Mouse (Mus musculus) midbrain, embryonic 14.5 days (tissue): ENCODE data around the gene Klf16. TPM values are rescaled to one million over a fixed set of nuclear protein-coding genes. Genes with fewer than 3 reads are reported as not detected.
A peak's percentile ranks its signal among the peaks of the same experiment; 100 is the strongest.

Experiments used
- ATAC-seq: fragments of 200-750 bp; cut with Nextera tagmentation; 2 replicates; pipeline ENCODE4 v1.8.0; 2017; ENCODE audit warnings: moderate number of reproducible peaks, moderate library complexity; ENCODE audit not compliant: low FRiP score, low TSS enrichment
- DNase-seq: peaks from one replicate; pipeline ENCODE4 v3.0.0-alpha.2; 2015
- H3K27ac ChIP-seq: fragments of 300-500 bp; sonication (generic); replicated peaks from 2 replicates; pipeline ENCODE4 v1.5.1; 2014; ENCODE audit warnings: mild to moderate bottlenecking, low read depth, low read length, moderate library complexity
- H3K27me3 ChIP-seq: fragments of 300-500 bp; sonication (generic); 2 replicates; pipeline ENCODE4 v1.6.1; 2014; ENCODE audit warnings: low read length, control low read depth, mixed read lengths; ENCODE audit not compliant: control insufficient read depth, insufficient read depth
- H3K36me3 ChIP-seq: fragments of 300-500 bp; sonication (generic); 2 replicates; pipeline ENCODE4 v1.6.1; 2014; ENCODE audit warnings: low read length, control low read depth; ENCODE audit not compliant: control insufficient read depth, insufficient read depth
- H3K4me1 ChIP-seq: fragments of 300-500 bp; sonication (generic); 2 replicates; pipeline ENCODE4 v1.6.1; 2014; ENCODE audit warnings: mild to moderate bottlenecking, antibody characterized with exemption, low read length, control low read depth; ENCODE audit not compliant: control insufficient read depth, insufficient read depth
- H3K4me2 ChIP-seq: fragments of 300-500 bp; sonication (generic); 2 replicates; pipeline ENCODE4 v1.6.1; 2014; ENCODE audit warnings: mild to moderate bottlenecking, low read length, moderate library complexity
- H3K4me3 ChIP-seq: fragments of 300-500 bp; sonication (generic); replicated peaks from 2 replicates; pipeline ENCODE4 v1.5.1; 2014; ENCODE audit warnings: low read depth, low read length
- H3K9ac ChIP-seq: fragments of 300-500 bp; sonication (generic); replicated peaks from 2 replicates; pipeline ENCODE4 v1.6.1; 2014; ENCODE audit warnings: mild to moderate bottlenecking, low read length, moderate library complexity
- H3K9me3 ChIP-seq: fragments of 300-500 bp; sonication (generic); 2 replicates; pipeline ENCODE4 v1.6.1; 2016; ENCODE audit warnings: low read length, control low read depth, mixed read lengths; ENCODE audit not compliant: control insufficient read depth
- WGBS: fragments of 180-500 bp; shearing (Covaris S2); extraction: QIAGEN DNeasy Blood & Tissue Kit; methylation state at CpG from one replicate; pipeline ENCODE4 v1.1.7; 2014; 5-methylcytosine and 5-hydroxymethylcytosine counted together
- polyA plus RNA-seq: library from polyadenylated mRNA; unstranded; fragments of >200 nt; fragmentation: Nextera tagmentation; extraction: Ambion mirVana; gene quantifications from 2 replicates; pipeline ENCODE4 v1.2.1, GENCODE M21; 2014

The Klf16 gene
- polyA plus RNA-seq, 1 experiment from 2014 or later: 5.0 TPM

DNA sequence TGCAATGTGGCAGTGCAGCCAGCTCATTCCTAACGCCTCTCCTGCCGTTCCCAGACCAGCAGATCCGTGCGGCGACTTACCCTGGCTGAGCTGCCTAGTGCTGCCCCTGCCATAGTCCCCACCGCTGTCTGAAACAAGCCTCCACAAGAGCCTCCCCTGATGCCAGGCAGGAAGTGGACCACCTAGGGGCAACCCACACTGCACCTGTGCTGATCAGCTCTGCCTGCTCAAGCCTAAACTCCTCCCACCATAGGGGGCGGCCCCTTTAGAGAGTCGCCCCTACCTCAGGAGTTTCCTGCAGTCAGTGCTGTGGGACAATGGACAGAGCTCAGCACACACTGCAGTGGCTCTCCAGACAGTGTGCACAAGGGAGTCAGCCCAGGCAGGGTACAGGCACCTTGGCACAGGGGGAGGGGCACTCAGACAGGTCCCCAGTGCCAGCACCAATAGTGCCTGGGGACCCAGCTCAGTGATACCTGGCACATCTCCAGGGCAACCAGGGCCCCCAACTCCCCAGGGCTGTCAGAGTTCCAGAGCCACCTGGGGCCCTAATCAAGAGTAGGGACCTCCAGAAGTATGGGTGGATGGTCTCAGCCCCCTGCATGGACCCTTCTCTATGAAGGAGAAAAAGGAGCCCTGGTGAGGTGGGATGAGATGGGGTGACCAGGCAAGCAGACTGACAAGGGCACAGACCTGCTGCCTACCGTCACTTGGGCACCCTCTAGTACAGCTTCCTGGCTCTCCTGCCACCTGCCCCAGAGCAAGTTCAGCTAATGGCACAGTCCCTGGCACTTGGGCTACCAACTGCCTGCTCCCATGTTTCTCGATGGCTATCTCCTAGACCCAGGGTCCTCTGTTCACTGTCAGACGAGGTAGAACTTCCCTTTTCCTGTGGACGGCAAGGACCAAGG, 7.8 kb upstream of the Klf16 start:
- Histone ChIP-seq H3K4me2 (no peak overlapping the region), H3K4me1 (peaks cover 18% of the 10 kb centered on the region), H3K27ac (no peak overlapping the region), H3K36me3 (peaks cover 29% of the 10 kb centered on the region), H3K4me3 (no peak overlapping the region), H3K27me3 (no peaks in the 10 kb centered on the region), H3K9me3 (no peaks in the 10 kb centered on the region), H3K9ac (no peak overlapping the region)
- 75% methylated on average over 12 of the region's 12 CpGs for WGBS
- ATAC-seq (no peak), DNase-seq (no peak)

DNA sequence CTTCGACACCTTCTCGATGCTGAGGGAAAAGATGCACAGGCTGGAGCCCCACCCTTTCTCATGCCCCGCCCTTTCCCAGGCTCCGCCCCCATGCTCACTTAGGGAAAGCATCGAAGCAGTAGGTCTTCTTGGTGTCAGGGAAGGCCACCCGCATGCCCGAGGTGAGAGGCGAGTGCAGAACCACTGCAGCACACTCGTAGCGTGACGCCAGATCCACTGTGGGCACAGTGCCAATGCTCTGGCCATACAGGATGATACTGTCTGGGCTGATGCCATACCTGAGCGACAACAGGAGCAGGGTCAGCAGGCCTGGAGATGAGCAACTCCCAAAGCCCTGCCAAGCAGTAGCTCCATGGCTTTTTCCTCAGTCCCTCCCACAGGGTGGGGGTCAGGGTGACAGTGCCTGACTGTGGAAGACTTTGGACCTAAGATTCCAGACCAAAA, 6.9 kb upstream of the Klf16 start:
- Histone ChIP-seq H3K4me1 (peaks cover 13% of the 10 kb centered on the region), H3K4me3 (no peak overlapping the region), H3K9me3 (no peaks in the 10 kb centered on the region), H3K4me2 (no peak overlapping the region), H3K36me3 (peaks cover 29% of the 10 kb centered on the region), H3K27me3 (no peaks in the 10 kb centered on the region), H3K27ac (no peak overlapping the region), H3K9ac (no peak overlapping the region)
- DNase-seq (no peak), ATAC-seq (no peak)
- WGBS: 62% methylated on average over 12 of the region's 12 CpGs

DNA sequence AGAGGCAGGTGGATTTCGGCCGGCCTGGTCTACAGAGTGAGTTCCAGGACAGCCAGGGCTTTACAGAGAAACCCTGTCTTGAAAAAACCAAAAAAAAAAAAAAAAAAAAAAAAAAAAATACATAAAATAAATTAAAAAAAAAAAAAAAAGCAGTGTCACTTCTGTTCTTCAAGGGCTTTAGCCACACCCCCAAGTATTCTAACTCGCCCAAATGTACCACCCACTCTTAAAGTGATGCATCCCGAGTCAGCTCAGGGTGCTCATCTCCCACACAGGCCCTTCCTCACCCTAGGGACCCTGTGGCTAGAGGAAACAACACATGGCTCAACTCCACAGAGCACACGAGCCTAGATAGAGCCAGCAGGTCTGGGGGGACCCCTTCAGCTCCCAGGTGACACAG, 5.9 kb upstream of the Klf16 start:
- H3K4me2 ChIP-seq: no peak overlapping the region
- peaks cover 8% of the 10 kb centered on the region; the same call in 1 of the 2 replicates for H3K4me1 ChIP-seq
- ATAC-seq (no peak), DNase-seq (no peak)
- H3K27me3 ChIP-seq: no peaks in the 10 kb centered on the region
- H3K4me3 ChIP-seq: no peak overlapping the region
- no peaks in the 10 kb centered on the region for H3K9me3 ChIP-seq
- no peak overlapping the region for H3K9ac ChIP-seq
- H3K36me3 ChIP-seq: peaks cover 29% of the 10 kb centered on the region
- H3K27ac ChIP-seq: no peak overlapping the region
- WGBS: 89% methylated on average over 5 of the region's 5 CpGs

DNA sequence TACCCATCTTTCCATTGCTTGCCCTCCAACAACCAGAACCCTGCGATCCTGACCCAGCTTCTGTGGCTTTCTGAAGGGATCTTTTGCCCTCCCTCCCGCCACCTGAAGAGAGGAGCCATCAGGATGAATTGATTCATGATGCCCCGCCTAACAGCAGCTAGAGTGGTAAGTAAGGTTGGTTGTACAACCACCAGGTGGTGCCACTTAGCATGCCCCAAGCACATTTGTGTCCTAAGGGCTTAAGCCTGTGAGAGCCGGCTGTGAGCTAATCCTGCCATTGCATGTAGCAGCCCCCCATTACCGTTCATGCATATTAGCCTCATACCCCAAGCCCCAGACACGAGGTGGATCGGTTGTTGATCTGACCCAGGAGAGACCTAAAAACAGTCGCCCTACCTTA, 1.8 kb upstream of the Klf16 start:
- Histone ChIP-seq H3K4me1 (peaks cover 30% of the 10 kb centered on the region), H3K9ac (no peak overlapping the region), H3K4me2 (no peak overlapping the region), H3K27me3 (no peaks in the 10 kb centered on the region), H3K36me3 (peaks cover 10% of the 10 kb centered on the region), H3K4me3 (no peak overlapping the region), H3K27ac (no peak overlapping the region), H3K9me3 (no peaks in the 10 kb centered on the region)
- WGBS: 6% methylated on average over 8 of the region's 8 CpGs
- no peak for ATAC-seq
- DNase-seq: peak; percentile 71

DNA sequence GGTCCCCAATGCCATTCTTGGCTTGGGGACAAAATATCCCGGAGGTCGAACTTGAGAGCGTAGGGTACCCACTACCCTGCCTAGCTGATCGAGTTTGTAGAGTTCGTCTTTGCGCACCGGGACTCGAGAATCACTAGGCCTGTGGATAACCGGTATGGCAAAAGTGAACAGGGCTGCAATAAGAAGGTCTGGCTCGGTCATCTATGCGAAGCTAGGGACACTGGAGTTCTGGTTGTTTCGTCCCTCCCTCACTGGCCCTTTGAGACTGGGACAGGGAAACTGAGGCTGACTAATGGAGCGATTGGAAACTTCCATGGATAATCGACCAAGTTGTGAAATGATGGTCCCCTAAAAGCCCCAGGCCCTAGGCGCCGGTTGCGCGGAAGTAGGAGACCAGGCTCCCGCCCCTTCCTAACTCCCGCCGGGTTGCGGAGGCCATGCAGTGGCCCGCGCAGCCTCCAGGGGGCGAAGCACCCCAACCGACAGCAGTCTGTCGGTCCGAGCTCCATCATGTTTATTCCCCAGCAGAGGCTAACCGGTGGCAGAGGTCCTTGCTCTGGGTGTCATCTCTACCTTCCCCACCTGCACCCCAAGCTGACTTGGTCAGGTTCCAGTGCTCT, 1.1 kb upstream of the Klf16 start:
- Histone ChIP-seq H3K4me3 (peak overlapping the region; percentile 80), H3K27ac (peak overlapping the region; percentile 81), H3K4me2 (peak overlapping the region; percentile 91), H3K27me3 (no peaks in the 10 kb centered on the region), H3K4me1 (peaks cover 30% of the 10 kb centered on the region), H3K9me3 (no peaks in the 10 kb centered on the region), H3K36me3 (peaks cover 4% of the 10 kb centered on the region), H3K9ac (peak overlapping the region; percentile 71; the same call in 1 of the 2 replicates)
- ATAC-seq: peak; percentile 4; the same call in 1 of the 2 replicates
- WGBS: under 1% methylated on average over 29 of the region's 29 CpGs
- peak; percentile 79 for DNase-seq

DNA sequence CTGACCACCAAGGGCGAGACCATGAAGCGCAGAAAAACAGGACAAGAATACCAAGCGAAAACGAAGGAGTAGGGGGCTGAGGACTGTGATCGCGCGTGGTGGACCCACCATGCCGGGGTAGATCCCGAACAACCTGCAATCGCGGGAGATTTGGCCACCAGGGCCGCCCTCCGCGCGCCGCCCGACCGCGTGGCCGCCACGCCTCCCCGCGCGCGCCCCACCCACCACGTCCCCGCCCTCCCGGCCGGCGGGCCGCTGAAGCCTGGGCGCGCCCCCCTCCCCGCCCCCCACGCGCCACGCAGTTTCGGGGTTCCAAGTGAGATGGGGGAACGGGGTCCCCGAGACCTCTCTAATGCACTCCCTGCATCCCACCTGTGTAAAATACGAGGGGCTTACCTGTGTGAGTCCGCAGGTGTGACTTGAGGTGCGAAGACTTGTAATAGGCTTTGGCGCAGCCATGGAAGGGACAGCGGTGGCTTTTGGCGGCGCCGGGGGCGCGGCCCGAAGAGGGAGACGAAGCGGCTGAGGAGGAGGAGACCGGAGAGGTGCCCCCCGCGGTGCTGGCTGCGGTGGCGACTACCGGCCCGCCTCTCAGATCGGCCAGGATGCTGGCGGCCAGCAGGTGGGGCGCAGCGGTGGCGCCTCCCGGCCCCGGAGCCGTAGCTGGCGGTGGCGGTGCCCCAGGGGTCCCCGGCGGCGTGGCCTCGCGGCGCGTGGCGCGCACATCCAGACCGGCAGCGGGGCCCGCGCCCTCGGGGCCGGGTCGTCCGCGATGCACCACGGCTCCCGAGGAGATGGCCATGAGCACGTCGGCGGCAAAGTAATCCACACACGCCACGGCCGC, 548 bp downstream of the Klf16 start:
- Histone ChIP-seq H3K36me3 (peaks cover 3% of the 10 kb centered on the region; the same call in 1 of the 2 replicates), H3K27ac (peak overlapping the region; percentile 81), H3K4me1 (peaks cover 30% of the 10 kb centered on the region), H3K9ac (peak overlapping the region; percentile 71), H3K4me2 (peak overlapping the region; percentile 91), H3K27me3 (no peaks in the 10 kb centered on the region), H3K4me3 (peak overlapping the region; percentile 80), H3K9me3 (no peaks in the 10 kb centered on the region)
- WGBS: under 1% methylated on average over 94 of the region's 96 CpGs
- DNase-seq (peak; percentile 67), ATAC-seq (peak; percentile 3; the same call in 1 of the 2 replicates)

DNA sequence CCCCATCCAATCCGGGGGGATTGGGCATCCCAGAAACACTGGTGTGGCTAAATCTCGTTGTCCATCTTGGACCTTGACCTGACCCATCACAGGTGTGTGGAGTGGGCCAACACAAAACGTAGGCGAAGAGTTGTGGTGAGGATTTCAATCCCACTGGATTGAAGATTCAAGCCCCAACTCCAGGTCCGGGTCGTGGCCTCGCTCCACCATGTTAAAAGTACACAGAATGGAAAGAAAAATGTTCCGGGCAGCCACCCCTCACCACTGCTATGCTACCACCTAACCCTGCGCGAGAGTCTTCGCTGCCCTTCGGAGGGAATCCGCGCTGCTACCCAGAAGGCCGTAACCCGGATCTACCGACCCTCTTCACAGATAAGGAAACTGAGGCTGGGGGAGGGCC, 1.2 kb downstream of the Klf16 start:
- ATAC-seq (no peak), DNase-seq (no peak)
- Histone ChIP-seq H3K9ac (peak overlapping the region; percentile 71), H3K4me3 (peak overlapping the region; percentile 80), H3K4me2 (peak overlapping the region; percentile 91), H3K27ac (no peak overlapping the region), H3K27me3 (no peaks in the 10 kb centered on the region), H3K4me1 (peaks cover 36% of the 10 kb centered on the region), H3K36me3 (no peaks in the 10 kb centered on the region), H3K9me3 (no peaks in the 10 kb centered on the region)
- 16% methylated on average over 17 of the region's 17 CpGs for WGBS

DNA sequence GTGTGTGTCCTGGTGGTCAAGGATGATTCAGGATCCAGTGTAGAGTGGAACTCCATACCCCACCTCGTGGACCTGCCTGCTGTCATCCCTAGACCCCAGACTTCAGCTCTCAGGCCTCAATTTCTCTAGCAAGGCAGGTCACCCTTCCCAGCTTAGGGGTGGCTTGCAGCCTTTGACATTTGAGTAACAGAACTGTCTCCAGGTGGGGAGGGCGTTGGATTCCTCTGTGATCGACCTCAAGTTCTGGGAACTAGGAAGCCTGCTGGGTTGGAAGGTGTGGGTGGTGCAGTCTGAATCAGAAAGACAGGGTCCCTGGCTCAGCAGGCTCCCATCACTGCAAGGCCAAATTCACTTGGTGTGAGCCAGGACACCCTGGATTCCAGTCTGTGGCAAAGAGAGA, 2.2 kb downstream of the Klf16 start:
- WGBS: 81% methylated on average over 3 of the region's 3 CpGs
- Histone ChIP-seq H3K4me2 (no peak overlapping the region), H3K36me3 (no peaks in the 10 kb centered on the region), H3K27ac (no peak overlapping the region), H3K9ac (no peak overlapping the region), H3K9me3 (no peaks in the 10 kb centered on the region), H3K4me3 (no peak overlapping the region), H3K4me1 (peaks cover 42% of the 10 kb centered on the region), H3K27me3 (no peaks in the 10 kb centered on the region)
- ATAC-seq (no peak), DNase-seq (no peak)
